Mouse (Mus musculus) stomach, postnatal 0 days (tissue): ENCODE measurements at regions not wholly inside any gene's neighbourhood (a gene's known extent, or its start where the extent isn't known, plus 50 kb on each side); places are given as distances from the start of the nearest gene placed in this dataset.

Experiments
- CTCF ChIP-seq: IDR thresholded peaks from 2 replicates; pipeline ENCODE4 v1.5.1; 2016; ENCODE audit warnings: antibody characterized with exemption, low read depth, mild to moderate bottlenecking, moderate library complexity
- EP300 ChIP-seq: optimal IDR thresholded peaks from 2 replicates; pipeline ENCODE3; 2016; ENCODE audit warnings: antibody characterized with exemption

- TF ChIP-seq CTCF (no peak), EP300 (no peak)
Observed at GRCm38 (mm10) chr3:16918374-16918773, 912.1 kb upstream of the Gm5150 start.
